Mouse (Mus musculus) MN1 (cell line): ENCODE measurements around the gene Pgf.

Experiments
- DNase-seq: peaks from one replicate; pipeline ENCODE4 v3.0.0-alpha.2; 2016; ENCODE audit warnings: low spot score

The Pgf gene

GRCm38 (mm10) chr12:85190290-85190689 is 12.7 kb upstream of the Pgf start:
- no peak for DNase-seq

- DNase-seq = no peak
These were observed 8.8 kb upstream of the Pgf start for GRCm38 (mm10) chr12:85186361-85186760.

GRCm38 (mm10) chr12:85185810-85186209 is 8.2 kb upstream of the Pgf start:
- peak; percentile 62 for DNase-seq

GRCm38 (mm10) chr12:85184118-85184517 is 6.5 kb upstream of the Pgf start:
- no peak for DNase-seq

GRCm38 (mm10) chr12:85182898-85183297 is 5.3 kb upstream of the Pgf start:
- DNase-seq = no peak

- no peak for DNase-seq
These were observed 4.7 kb upstream of the Pgf start for GRCm38 (mm10) chr12:85182345-85182643.

- no peak for DNase-seq
These were observed 4.1 kb upstream of the Pgf start for GRCm38 (mm10) chr12:85181475-85182344.

- no peak for DNase-seq
These were observed 704 bp upstream of the Pgf start for GRCm38 (mm10) chr12:85178294-85178693.

- DNase-seq = peak; percentile 79
These were observed 605 bp downstream of the Pgf start for GRCm38 (mm10) chr12:85176846-85177523.

GRCm38 (mm10) chr12:85175926-85176845 is 1.4 kb downstream of the Pgf start:
- DNase-seq = peak; percentile 78

GRCm38 (mm10) chr12:85175087-85175675 is 2.4 kb downstream of the Pgf start:
- peak; percentile 89 for DNase-seq

GRCm38 (mm10) chr12:85174016-85174415 is 3.6 kb downstream of the Pgf start:
- peak; percentile 57 for DNase-seq

GRCm38 (mm10) chr12:85170948-85171307 is 6.7 kb downstream of the Pgf start:
- DNase-seq = no peak

GRCm38 (mm10) chr12:85170284-85170947 is 7.2 kb downstream of the Pgf start:
- no peak for DNase-seq

- DNase-seq = no peak
These were observed 7.7 kb downstream of the Pgf start for GRCm38 (mm10) chr12:85169877-85170276.

GRCm38 (mm10) chr12:85169117-85169858 is 8.3 kb downstream of the Pgf start:
- peak; percentile 76 for DNase-seq

- DNase-seq = no peak
These were observed 11.0 kb downstream of the Pgf start for GRCm38 (mm10) chr12:85166631-85167030.

- no peak for DNase-seq
These were observed 12.6 kb downstream of the Pgf start for GRCm38 (mm10) chr12:85164996-85165395.

GRCm38 (mm10) chr12:85159592-85159991 is 18.0 kb downstream of the Pgf start:
- no peak for DNase-seq

- DNase-seq = no peak
These were observed 18.8 kb downstream of the Pgf start for GRCm38 (mm10) chr12:85158801-85159200.
